Mouse (Mus musculus): Measurements from ENCODE around the gene Rmnd5b.

DNA sequence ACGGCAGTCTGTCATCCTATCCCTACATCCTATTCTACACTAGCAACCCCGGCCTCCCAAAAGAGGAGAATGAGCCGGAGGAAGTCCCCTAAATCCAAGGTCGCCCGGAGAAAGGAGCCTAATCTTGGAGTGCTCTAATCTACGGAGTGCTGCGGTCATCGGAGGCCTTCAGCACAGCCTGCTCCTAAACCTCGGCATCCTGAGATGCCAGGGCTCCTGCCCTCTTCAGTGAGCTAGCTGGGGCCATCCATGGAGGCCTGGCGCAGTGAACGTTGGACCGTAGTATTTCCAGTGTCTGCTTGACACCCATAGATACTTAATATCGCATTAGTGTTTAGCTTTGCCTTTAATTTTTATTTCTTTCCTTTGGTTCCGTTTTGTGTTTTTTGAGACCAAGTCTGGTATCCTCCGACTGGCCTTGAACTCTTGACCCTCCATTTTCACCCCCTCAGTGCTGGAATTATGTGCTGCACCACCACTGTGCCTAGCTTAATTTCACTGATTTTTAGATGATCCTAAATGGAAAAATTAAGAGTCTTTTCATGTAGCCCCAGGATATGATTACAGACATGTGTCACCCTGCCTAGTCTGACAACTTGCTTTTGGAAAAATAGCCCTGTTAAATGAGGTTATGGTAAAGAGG, 28.5 kb downstream of the Rmnd5b start:
- TF ChIP-seq CTCF (IDR thresholded peaks at IDR 0.05; ENCODE audit: borderline replicate concordance, insufficient read depth, low read depth, low read length) (no peak), POLR2A (IDR thresholded peaks at IDR 0.05; ENCODE audit: borderline replicate concordance, insufficient read depth, low read length) (no peak)

All from cerebellum, adult 2 months (tissue).